Mouse (Mus musculus): ENCODE data around the gene Apbb2.

GRCm38 (mm10) chr5:66454826-66455225 is 163.8 kb downstream of the Apbb2 start:
- TF ChIP-seq CTCF (IDR thresholded peaks at IDR 0.05; ENCODE audit: borderline replicate concordance, insufficient read depth, low read length): no peak
- no peak for TF ChIP-seq POLR2A (IDR thresholded peaks at IDR 0.05; ENCODE audit: low read depth, low read length)

Data from embryonic fibroblast, embryonic 13.5 days (primary cell).